Mouse (Mus musculus) heart, postnatal 25 days (tissue): ENCODE measurements around the gene Zfp952. TPM values are rescaled to one million over a fixed set of nuclear protein-coding genes. Genes with fewer than 3 reads are reported as not detected.
"Not testable (repeated sequence)": the region's sequence is repeated elsewhere in the genome, so short reads cannot be mapped to it uniquely, and the experiment has no call there.

ENCODE experiments used
- DNase-seq: peaks from one replicate; pipeline ENCODE4 v3.0.0; 2022; ENCODE audit warnings: low spot score
- intact Hi-C: fragments of 180-260 bp; cut with DNase I; formaldehyde crosslinking; loops from one replicate; pipeline ENCODE4 v1.15.1; 2025
- total RNA-seq, 2 experiments: library from RNA; stranded (reverse); gene quantifications; 2 replicates each; pipeline ENCODE4 v1.2.3; 2021

The Zfp952 gene
- total RNA-seq = 1 to 10 TPM; 6.4 to 7.6 TPM

GRCm38 (mm10) chr17:32992699-32993474 lies at the start of gene Zfp952:
Gene Zfp952 (plus strand): TSS chr17:32993129.
- DNase-seq = peak; percentile 82
- intact Hi-C loops = no loop called here

- intact Hi-C loops = no loop called here
- DNase-seq = no peak
Observed at GRCm38 (mm10) chr17:32943661-32944060, 49.3 kb upstream of the Zfp952 start.

- no peak for DNase-seq
- intact Hi-C loops = loop anchor here (5.0 kb wide), 2 partner anchors 52 to 87 kb away; partner anchors contain the start of gene Zfp870
Observed at GRCm38 (mm10) chr17:32944402-32945035, 48.4 kb upstream of the Zfp952 start.

GRCm38 (mm10) chr17:32946716-32947115 lies 46.2 kb upstream of the Zfp952 start:
- DNase-seq = no peak
- intact Hi-C loops = loop anchor here (5.0 kb wide), 2 partner anchors 54 to 89 kb away; partner anchors contain the start of gene Zfp870

GRCm38 (mm10) chr17:32947215-32947914 lies 45.6 kb upstream of the Zfp952 start, which contains the start of gene Cyp4f13:
Gene Cyp4f13 (minus strand): TSS chr17:32947402.
- intact Hi-C loops = loop anchor here (5.0 kb wide), 2 partner anchors 55 to 90 kb away; partner anchors contain the start of gene Zfp870
- DNase-seq = peak; percentile 97

GRCm38 (mm10) chr17:32950136-32950535 lies 42.8 kb upstream of the Zfp952 start:
- intact Hi-C loops = loop anchor here (2.0 to 5.0 kb wide), 5 partner anchors 45 to 423 kb away; no protein-coding TSS in a partner anchor

GRCm38 (mm10) chr17:32951006-32951405 lies 41.9 kb upstream of the Zfp952 start:
- intact Hi-C loops = loop anchor here (2.0 to 5.0 kb wide), 5 partner anchors 46 to 424 kb away; no protein-coding TSS in a partner anchor
- DNase-seq = no peak

More at GRCm38 (mm10) chr17:32950136-32950535, 42.8 kb upstream of the Zfp952 start:
- DNase-seq = no peak

GRCm38 (mm10) chr17:32951441-32951840 lies 41.5 kb upstream of the Zfp952 start:
- intact Hi-C loops = loop anchor here (2.0 to 5.0 kb wide), 5 partner anchors 47 to 424 kb away; no protein-coding TSS in a partner anchor
- peak; percentile 38 for DNase-seq

GRCm38 (mm10) chr17:32965253-32965622 lies 27.7 kb upstream of the Zfp952 start:
- no peak for DNase-seq
- intact Hi-C loops = no loop called here

GRCm38 (mm10) chr17:32965623-32966290 lies 27.2 kb upstream of the Zfp952 start, which contains the start of gene Zfp472:
Gene Zfp472 (plus strand): TSS chr17:32965814.
- DNase-seq = peak; percentile 87
- intact Hi-C loops = no loop called here

- intact Hi-C loops = no loop called here
- no peak for DNase-seq
Observed at GRCm38 (mm10) chr17:32981361-32981760, 11.6 kb upstream of the Zfp952 start.

- intact Hi-C loops = no loop called here
- DNase-seq = no peak
Observed at GRCm38 (mm10) chr17:32986301-32986700, 6.6 kb upstream of the Zfp952 start.

GRCm38 (mm10) chr17:32991965-32992698 lies 797 bp upstream of the Zfp952 start:
- intact Hi-C loops = no loop called here
- DNase-seq = no peak

GRCm38 (mm10) chr17:32998492-32998891 lies 5.6 kb downstream of the Zfp952 start:
- no peak for DNase-seq
- intact Hi-C loops = no loop called here

- intact Hi-C loops = no loop called here
- DNase-seq = no peak
Observed at GRCm38 (mm10) chr17:33008337-33008736, 15.4 kb downstream of the Zfp952 start.

- intact Hi-C loops, DNase-seq: not testable (repeated sequence)
Observed at GRCm38 (mm10) chr17:33020434-33020833, 27.5 kb downstream of the Zfp952 start.

- no peak for DNase-seq
- intact Hi-C loops = no loop called here
Observed at GRCm38 (mm10) chr17:33032376-33032775, 39.4 kb downstream of the Zfp952 start.

- intact Hi-C loops = no loop called here
- DNase-seq = peak; percentile 46
Observed at GRCm38 (mm10) chr17:33032900-33033891, 40.3 kb downstream of the Zfp952 start, which contains the start of gene Zfp763. Gene Zfp763 (minus strand): TSS chr17:33033402.
